Mouse (Mus musculus): ENCODE measurements around the gene Mbnl2. TPM values are rescaled to one million over a fixed set of nuclear protein-coding genes. Genes with fewer than 3 reads are reported as not detected.

Gene Mbnl2
- total RNA-seq, 2 experiments from 2014 or later: 223 to 270 TPM

- DNase-seq: no peak
- intact Hi-C loops (cut with DNase I): no loop called here
Observed at GRCm38 (mm10) chr14:120395501-120395900, 120.0 kb downstream of the Mbnl2 start.

GRCm38 (mm10) chr14:120397871-120398647, 122.6 kb downstream of the Mbnl2 start:
- intact Hi-C loops (cut with DNase I): loop anchor here (1.0 to 2.0 kb wide), 3 partner anchors 134 to 322 kb away; no protein-coding TSS in a partner anchor
- DNase-seq: peak; percentile 85 to 89

GRCm38 (mm10) chr14:120399614-120400013, 124.1 kb downstream of the Mbnl2 start:
- intact Hi-C loops (cut with DNase I): loop anchor here (2.0 to 5.0 kb wide), 2 partner anchors 261 to 263 kb away; no protein-coding TSS in a partner anchor
- DNase-seq: no peak

GRCm38 (mm10) chr14:120401158-120401557, 125.7 kb downstream of the Mbnl2 start:
- intact Hi-C loops (cut with DNase I): loop anchor here (5.0 kb wide), 1 partner anchor 261 kb away; no protein-coding TSS in a partner anchor

GRCm38 (mm10) chr14:120402715-120403114, 127.2 kb downstream of the Mbnl2 start:
- intact Hi-C loops (cut with DNase I): loop anchor here (5.0 kb wide), 1 partner anchor 260 kb away; no protein-coding TSS in a partner anchor
- no peak for DNase-seq

More at GRCm38 (mm10) chr14:120401158-120401557, 125.7 kb downstream of the Mbnl2 start:
- no peak for DNase-seq

GRCm38 (mm10) chr14:120404364-120404763, 128.9 kb downstream of the Mbnl2 start:
- intact Hi-C loops (cut with DNase I): loop anchor here (5.0 kb wide), 1 partner anchor 258 kb away; no protein-coding TSS in a partner anchor

GRCm38 (mm10) chr14:120404811-120405582, 129.5 kb downstream of the Mbnl2 start:
- intact Hi-C loops (cut with DNase I): loop anchor here (5.0 kb wide), 1 partner anchor 257 kb away; no protein-coding TSS in a partner anchor
- no peak for DNase-seq

More at GRCm38 (mm10) chr14:120404364-120404763, 128.9 kb downstream of the Mbnl2 start:
- DNase-seq: no peak

GRCm38 (mm10) chr14:120405597-120405996, 130.1 kb downstream of the Mbnl2 start:
- DNase-seq: peak; percentile 31 to 33
- intact Hi-C loops (cut with DNase I): no loop called here

GRCm38 (mm10) chr14:120406271-120406670, 130.8 kb downstream of the Mbnl2 start:
- intact Hi-C loops (cut with DNase I): no loop called here

GRCm38 (mm10) chr14:120406820-120407219, 131.4 kb downstream of the Mbnl2 start:
- DNase-seq: peak; percentile 38 to 48
- intact Hi-C loops (cut with DNase I): no loop called here

More at GRCm38 (mm10) chr14:120406271-120406670, 130.8 kb downstream of the Mbnl2 start:
- DNase-seq: no peak

GRCm38 (mm10) chr14:120409854-120410253, 134.4 kb downstream of the Mbnl2 start:
- DNase-seq: no peak
- intact Hi-C loops (cut with DNase I): loop anchor here (10.0 kb wide), 1 partner anchor 355 kb away; no protein-coding TSS in a partner anchor

GRCm38 (mm10) chr14:120416886-120417285, 141.4 kb downstream of the Mbnl2 start:
- intact Hi-C loops (cut with DNase I): loop anchor here (5.0 to 10.0 kb wide), 2 partner anchors 55 to 348 kb away; no protein-coding TSS in a partner anchor
- peak; percentile 29 to 41 for DNase-seq

- no peak for DNase-seq
- intact Hi-C loops (cut with DNase I): loop anchor here (5.0 to 10.0 kb wide), 2 partner anchors 53 to 346 kb away; no protein-coding TSS in a partner anchor
Observed at GRCm38 (mm10) chr14:120418964-120419363, 143.5 kb downstream of the Mbnl2 start.

GRCm38 (mm10) chr14:120428497-120428896, 153.0 kb downstream of the Mbnl2 start:
- no peak for DNase-seq
- intact Hi-C loops (cut with DNase I): no loop called here

- peak in 1 of 2 experiments; percentile 32 for DNase-seq
- intact Hi-C loops (cut with DNase I): no loop called here
Observed at GRCm38 (mm10) chr14:120432773-120433172, 157.3 kb downstream of the Mbnl2 start.

GRCm38 (mm10) chr14:120433931-120434398, 158.5 kb downstream of the Mbnl2 start:
- no peak for DNase-seq
- intact Hi-C loops (cut with DNase I): no loop called here

- DNase-seq: no peak
- intact Hi-C loops (cut with DNase I): no loop called here
Observed at GRCm38 (mm10) chr14:120434831-120435230, 159.4 kb downstream of the Mbnl2 start.

GRCm38 (mm10) chr14:120440716-120441115, 165.2 kb downstream of the Mbnl2 start:
- no peak for DNase-seq
- intact Hi-C loops (cut with DNase I): no loop called here

GRCm38 (mm10) chr14:120441256-120441655, 165.8 kb downstream of the Mbnl2 start:
- intact Hi-C loops (cut with DNase I): no loop called here
- DNase-seq: no peak

- intact Hi-C loops (cut with DNase I): no loop called here
- DNase-seq: no peak
Observed at GRCm38 (mm10) chr14:120441836-120442235, 166.4 kb downstream of the Mbnl2 start.

- intact Hi-C loops (cut with DNase I): no loop called here
- DNase-seq: no peak
Observed at GRCm38 (mm10) chr14:120454221-120454620, 178.8 kb downstream of the Mbnl2 start.

All from heart, postnatal 10 days (tissue).